Mouse (Mus musculus) liver, adult 2 months (tissue): ENCODE results near the gene Gm21256. TPM values are rescaled to one million over a fixed set of nuclear protein-coding genes. Genes with fewer than 3 reads are reported as not detected.
"Not testable (repeated sequence)": the region's sequence is repeated elsewhere in the genome, so short reads cannot be mapped to it uniquely, and the experiment has no call there.

Source experiments
- DNase-seq: peaks from one replicate; pipeline ENCODE4 v3.0.0-alpha.2; 2011; ENCODE audit warnings: low read depth, low spot score; ENCODE audit errors: extremely low read depth
- H3K27ac ChIP-seq: fragments of 200-500 bp; replicated peaks from 2 replicates; pipeline ENCODE4 v1.5.1; 2012; ENCODE audit warnings: low read depth, mild to moderate bottlenecking, control low read depth, inconsistent platforms, low read length; ENCODE audit not compliant: insufficient read depth
- H3K27me3 ChIP-seq: fragments of 200-500 bp; 2 replicates; pipeline ENCODE4 v1.6.1; 2012; ENCODE audit warnings: mild to moderate bottlenecking, moderate library complexity, low read length, inconsistent platforms; ENCODE audit not compliant: control insufficient read depth, insufficient read depth
- H3K36me3 ChIP-seq: fragments of 200-500 bp; 2 replicates; pipeline ENCODE4 v1.6.1; 2012; ENCODE audit warnings: low read length, inconsistent platforms; ENCODE audit not compliant: control insufficient read depth, insufficient read depth
- H3K4me1 ChIP-seq: fragments of 200-500 bp; 2 replicates; pipeline ENCODE4 v1.6.1; 2011; ENCODE audit warnings: low read length; ENCODE audit not compliant: control insufficient read depth, insufficient read depth
- H3K4me3 ChIP-seq: fragments of 200-500 bp; 2 replicates; pipeline ENCODE4 v1.5.1; 2011; ENCODE audit warnings: low read depth, mild to moderate bottlenecking, control low read depth, low read length, moderate library complexity; ENCODE audit not compliant: insufficient read depth
- H3K79me2 ChIP-seq: fragments of 200-500 bp; 2 replicates; pipeline ENCODE4 v1.6.1; 2012; ENCODE audit warnings: inconsistent platforms, mild to moderate bottlenecking, low read length, moderate library complexity; ENCODE audit not compliant: control insufficient read depth, insufficient read depth
- H3K9ac ChIP-seq: fragments of 200-500 bp; 2 replicates; pipeline ENCODE4 v1.6.1; 2012; ENCODE audit warnings: low read depth, mild to moderate bottlenecking, control low read depth, inconsistent platforms, low read length
- WGBS: fragments of 180-500 bp; shearing (Covaris S2); methylation state at CpG from one replicate; pipeline ENCODE4 v1.1.7; 2018; 5-methylcytosine and 5-hydroxymethylcytosine counted together
- polyA plus RNA-seq: library from polyadenylated mRNA; depleted of rRNA; stranded (reverse); fragments of >200 nt; gene quantifications from 2 replicates; pipeline ENCODE4 v1.2.3, GENCODE M21; 2012; rRNA removed
- total RNA-seq: library from RNA; depleted of rRNA; stranded (reverse); fragments of >200 nt; gene quantifications from 2 replicates; pipeline ENCODE4 v1.2.3, GENCODE M21; 2014; rRNA removed

Gm21256 gene
- not detected in 2 replicates for total RNA-seq
- not detected in 2 replicates for polyA plus RNA-seq

- not testable (repeated sequence) for H3K4me3 ChIP-seq, H3K27ac ChIP-seq, H3K4me1 ChIP-seq, H3K36me3 ChIP-seq, DNase-seq, H3K79me2 ChIP-seq, H3K27me3 ChIP-seq, H3K9ac ChIP-seq
- WGBS, result no CpG with 5 or more reads among the region's 7 CpGs
Observed at GRCm38 (mm10) chrY:47450660-47451059, at the start of gene Gm21256. Gene Gm21256 (plus strand): TSS chrY:47450960.

Other genes with a start within 250 kb of the Gm21256 start
- gene Gm21170, start 240.1 kb downstream of the Gm21256 start, total RNA-seq, result not detected in 2 replicates
- not detected in 2 replicates for gene Gm21170, start 240.1 kb downstream of the Gm21256 start, polyA plus RNA-seq